Mouse (Mus musculus) spleen, adult 2 months (tissue): ENCODE measurements around the gene 4930524J08Rik.

Source experiments
- CTCF ChIP-seq: fragments of 200-500 bp; IDR thresholded peaks from 2 replicates; pipeline ENCODE4 v1.5.1; 2011; ENCODE audit warnings: mild to moderate bottlenecking, inconsistent platforms; ENCODE audit not compliant: insufficient read depth, insufficient read length, insufficient replicate concordance; ENCODE audit errors: extremely low read depth
- POLR2A ChIP-seq: fragments of 200-500 bp; IDR thresholded peaks from 2 replicates; pipeline ENCODE4 v1.6.1; 2011; ENCODE audit warnings: low read depth, low read length, inconsistent platforms

DNA sequence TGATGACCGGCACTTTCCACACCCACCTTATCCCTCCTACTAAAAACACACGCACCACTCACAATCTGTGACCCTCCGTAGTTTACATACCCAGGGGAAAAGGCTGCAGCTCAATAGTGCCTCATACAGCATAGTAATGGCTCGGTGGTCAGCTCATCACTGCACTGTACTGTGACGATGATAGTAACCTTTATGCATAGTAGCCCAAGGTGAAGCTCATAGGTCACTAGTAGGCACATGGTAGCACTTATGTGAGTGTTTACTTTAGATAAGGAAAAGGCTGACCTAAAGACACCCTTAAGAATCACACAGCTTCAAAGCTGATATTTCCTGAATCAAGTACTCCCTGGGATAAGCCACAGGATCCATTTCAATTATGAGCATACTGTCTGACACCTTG is 26.3 kb upstream of the 4930524J08Rik start:
- TF ChIP-seq CTCF, result no peak
- no peak for TF ChIP-seq POLR2A
